Mouse (Mus musculus) frontal cortex, postnatal 36 days (tissue): ENCODE results near the gene Sh3rf1.

Experiments used
- DNase-seq, 2 experiments: peaks; one replicate each; pipeline ENCODE4 v3.0.0; 2022; ENCODE audit warnings: low spot score in 2 of 2

Sh3rf1 gene

GRCm38 (mm10) chr8:61261374-61261773 is 37.7 kb downstream of the Sh3rf1 start:
- DNase-seq: no peak

GRCm38 (mm10) chr8:61263691-61264090 is 40.0 kb downstream of the Sh3rf1 start:
- DNase-seq: no peak

GRCm38 (mm10) chr8:61264881-61265280 is 41.2 kb downstream of the Sh3rf1 start:
- DNase-seq: no peak

GRCm38 (mm10) chr8:61265390-61265789 is 41.7 kb downstream of the Sh3rf1 start:
- peak; percentile 42 to 57 for DNase-seq

GRCm38 (mm10) chr8:61267061-61267460 is 43.4 kb downstream of the Sh3rf1 start:
- no peak for DNase-seq

GRCm38 (mm10) chr8:61267692-61268091 is 44.0 kb downstream of the Sh3rf1 start:
- no peak for DNase-seq

- DNase-seq: no peak
These were observed 44.7 kb downstream of the Sh3rf1 start for GRCm38 (mm10) chr8:61268233-61268916.

- DNase-seq: no peak
These were observed 46.3 kb downstream of the Sh3rf1 start for GRCm38 (mm10) chr8:61270016-61270415.

- DNase-seq: no peak
These were observed 46.9 kb downstream of the Sh3rf1 start for GRCm38 (mm10) chr8:61270541-61270940.

- no peak for DNase-seq
These were observed 47.3 kb downstream of the Sh3rf1 start for GRCm38 (mm10) chr8:61270961-61271360.

GRCm38 (mm10) chr8:61272838-61273237 is 49.2 kb downstream of the Sh3rf1 start:
- no peak for DNase-seq

GRCm38 (mm10) chr8:61273307-61274221 is 49.9 kb downstream of the Sh3rf1 start:
- no peak for DNase-seq

GRCm38 (mm10) chr8:61274602-61275462 is 51.2 kb downstream of the Sh3rf1 start:
- no peak for DNase-seq

- no peak for DNase-seq
These were observed 52.0 kb downstream of the Sh3rf1 start for GRCm38 (mm10) chr8:61275463-61276356.

GRCm38 (mm10) chr8:61276397-61276796 is 52.7 kb downstream of the Sh3rf1 start:
- no peak for DNase-seq

GRCm38 (mm10) chr8:61279030-61279429 is 55.4 kb downstream of the Sh3rf1 start:
- DNase-seq: no peak

GRCm38 (mm10) chr8:61282303-61283168 is 58.9 kb downstream of the Sh3rf1 start:
- DNase-seq: no peak

GRCm38 (mm10) chr8:61283169-61284081 is 59.8 kb downstream of the Sh3rf1 start:
- no peak for DNase-seq

- DNase-seq: no peak
These were observed 62.2 kb downstream of the Sh3rf1 start for GRCm38 (mm10) chr8:61285896-61286295.
